Comparison of ENCODE assay signal across 8 mouse cellular contexts in the genomic region with DNA sequence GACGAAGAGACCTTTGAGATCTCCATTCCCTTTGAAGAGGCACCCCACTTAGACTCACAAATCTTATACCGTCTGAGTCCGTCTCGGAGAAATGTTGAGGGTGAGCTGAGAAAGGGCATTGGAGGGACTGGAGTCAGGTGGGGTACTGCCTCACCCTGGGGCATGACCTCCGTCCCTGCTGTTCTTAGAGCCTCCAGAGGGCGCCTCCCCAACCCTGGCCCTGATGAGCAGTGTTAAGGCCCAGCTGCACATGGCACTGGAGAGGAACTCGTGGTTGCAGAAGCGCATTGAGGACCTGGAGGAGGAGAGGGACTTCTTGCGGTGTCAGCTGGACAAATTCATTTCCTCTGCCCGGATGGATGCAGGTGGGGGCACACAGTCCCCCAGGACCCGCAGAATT. TPM values are rescaled to one million over a fixed set of nuclear protein-coding genes. Genes with fewer than 3 reads are reported as not detected.
A peak's percentile ranks its signal among the peaks of the same experiment; 100 is the strongest.
DNase-seq lines count a peak whose midpoint lies in the region; ATAC-seq and TF ChIP-seq lines count a peak whose summit lies in the region.

No protein-coding gene starts in this region.

- TF ChIP-seq POLR2A in thymus, adult 2 months (IDR thresholded peaks at IDR 0.05; ENCODE audit: control insufficient read depth, extremely low read depth, insufficient read depth, low read length, poor library complexity): no peak

- peaks cover 26% of the 10 kb centered on the region for H3K27me3 ChIP-seq in thymus, adult 2 months (ENCODE audit: control insufficient read depth, insufficient read depth, low read length)
- H3K27me3 ChIP-seq in limb, embryonic 13.5 days: peaks cover 54% of the 10 kb centered on the region

- H3K4me2 ChIP-seq in limb, embryonic 13.5 days (replicated peaks): peak overlapping the region; percentile 81

- H3K9ac ChIP-seq in limb, embryonic 13.5 days: peak overlapping the region; percentile 87; the same call in 1 of the 2 replicates

- TF ChIP-seq CTCF in thymus, adult 2 months (IDR thresholded peaks at IDR 0.05; ENCODE audit: borderline replicate concordance, control insufficient read depth, extremely low read depth, insufficient read depth, low read length, poor library complexity): 0 out of 2 replicates have a peak, but pooled peaks have one; percentile 45

- WGBS in thymus, adult 2 months: 35% methylated on average over 11 of the region's 11 CpGs
- WGBS in limb, embryonic 13.5 days: 34% methylated on average over 11 of the region's 11 CpGs

- H3K4me1 ChIP-seq in thymus, adult 2 months (replicated peaks; ENCODE audit: control insufficient read depth, insufficient read depth, low read length): peaks cover 23% of the 10 kb centered on the region
- H3K4me1 ChIP-seq in limb, embryonic 13.5 days: peaks cover 51% of the 10 kb centered on the region

- H3K4me3 ChIP-seq in thymus, adult 2 months (ENCODE audit: control insufficient read depth, insufficient read depth, low read length): no peak overlapping the region
- peak overlapping the region; percentile 70 for H3K4me3 ChIP-seq in limb, embryonic 13.5 days

- no peak overlapping the region for H3K27ac ChIP-seq in thymus, adult 2 months (ENCODE audit: control insufficient read depth, insufficient read depth, low read length)
- H3K27ac ChIP-seq in limb, embryonic 13.5 days: no peak overlapping the region

- H3K36me3 ChIP-seq in thymus, adult 2 months (ENCODE audit: control insufficient read depth, insufficient read depth, low read length): no peaks in the 10 kb centered on the region
- no peaks in the 10 kb centered on the region for H3K36me3 ChIP-seq in limb, embryonic 13.5 days

- DNase-seq in embryo, embryonic 10.5 days (ENCODE audit: low spot score): peak; percentile 23
- DNase-seq in embryo, embryonic 11 days: no peak
- no peak for DNase-seq in thymus, adult 2 months
- DNase-seq in thymus, adult 18-20 months: no peak
- no peak for DNase-seq in frontal cortex, postnatal 36 days (ENCODE audit: low spot score in 2 of 2)
- DNase-seq in lung, postnatal 10 days: no peak
- no peak for DNase-seq in adrenal gland, postnatal 4 days (ENCODE audit: low spot score in 2 of 2)

- ATAC-seq in limb, embryonic 13.5 days (ENCODE audit: low FRiP score, low read depth): no peak

- no peaks in the 10 kb centered on the region for H3K9me3 ChIP-seq in limb, embryonic 13.5 days

RNA-seq across cellular contexts. Expression of gene U2af2, which starts 4.1 kb away (rescaled TPM):
- polyA plus RNA-seq in thymus, adult 2 months (2012; rRNA removed): 437 and 438 TPM in 2 replicates
- polyA plus RNA-seq in limb, embryonic 13.5 days (2015; fragmentation: Nextera tagmentation; extraction: Ambion mirVana): 152 and 153 TPM in 2 replicates
- total RNA-seq in adrenal gland, postnatal 4 days (2021): 100 to 1,000 TPM; 207 to 230 TPM

RNA-seq across cellular contexts. Expression of gene Zfp580, which starts 6.5 kb away (rescaled TPM):
- 29.9 and 42.3 TPM in 2 replicates for polyA plus RNA-seq in thymus, adult 2 months (2012; rRNA removed)
- 42.1 and 42.8 TPM in 2 replicates for polyA plus RNA-seq in limb, embryonic 13.5 days (2015; fragmentation: Nextera tagmentation; extraction: Ambion mirVana)
- 10 to 100 TPM; 19.9 to 23.6 TPM for total RNA-seq in adrenal gland, postnatal 4 days (2021)

RNA-seq across cellular contexts. Expression of gene Zfp784, which starts 19.6 kb away (rescaled TPM):
- polyA plus RNA-seq in thymus, adult 2 months (2012; rRNA removed): 5.2 and 6.3 TPM in 2 replicates
- polyA plus RNA-seq in limb, embryonic 13.5 days (2015; fragmentation: Nextera tagmentation; extraction: Ambion mirVana): 7.0 and 7.8 TPM in 2 replicates
- 1 to 10 TPM; 7.0 to 7.1 TPM for total RNA-seq in adrenal gland, postnatal 4 days (2021)

RNA-seq across cellular contexts. Expression of gene Epn1, which starts 22.2 kb away (rescaled TPM):
- polyA plus RNA-seq in thymus, adult 2 months (2012; rRNA removed): 230 and 280 TPM in 2 replicates
- 62.2 and 64.6 TPM in 2 replicates for polyA plus RNA-seq in limb, embryonic 13.5 days (2015; fragmentation: Nextera tagmentation; extraction: Ambion mirVana)
- total RNA-seq in adrenal gland, postnatal 4 days (2021): 100 to 1,000 TPM; 166 to 167 TPM

RNA-seq across cellular contexts. Expression of gene 4632433K11Rik, which starts 23.9 kb away (rescaled TPM):
- polyA plus RNA-seq in thymus, adult 2 months (2012; rRNA removed): not detected in 2 replicates
- polyA plus RNA-seq in limb, embryonic 13.5 days (2015; fragmentation: Nextera tagmentation; extraction: Ambion mirVana): 0.13 TPM in 1 of 2 replicates, not detected in the other
- total RNA-seq in adrenal gland, postnatal 4 days (2021): not detected
